Mouse (Mus musculus): ENCODE data around the gene Zfp446.

GRCm38 (mm10) chr7:13028986-13029385, 51.3 kb downstream of the Zfp446 start:
- TF ChIP-seq GATA1 (IDR thresholded peaks at IDR 0.05; ENCODE audit: borderline replicate concordance, low read length) (no peak), FLI1 (IDR thresholded peaks at IDR 0.05; ENCODE audit: low read length) (no peak)
